Mouse (Mus musculus) embryonic fibroblast, embryonic 13.5 days (primary cell): ENCODE results near the gene Heatr5b.

Experiments used
- CTCF ChIP-seq: IDR thresholded peaks from 2 replicates; pipeline ENCODE4 v1.5.1; 2011; ENCODE audit warnings: mild to moderate bottlenecking, control low read depth, low read length, moderate library complexity, borderline replicate concordance; ENCODE audit not compliant: insufficient read depth
- POLR2A ChIP-seq: IDR thresholded peaks from 2 replicates; pipeline ENCODE4 v1.6.1; 2011; ENCODE audit warnings: low read depth, mild to moderate bottlenecking, control low read depth, low read length, moderate library complexity

DNA sequence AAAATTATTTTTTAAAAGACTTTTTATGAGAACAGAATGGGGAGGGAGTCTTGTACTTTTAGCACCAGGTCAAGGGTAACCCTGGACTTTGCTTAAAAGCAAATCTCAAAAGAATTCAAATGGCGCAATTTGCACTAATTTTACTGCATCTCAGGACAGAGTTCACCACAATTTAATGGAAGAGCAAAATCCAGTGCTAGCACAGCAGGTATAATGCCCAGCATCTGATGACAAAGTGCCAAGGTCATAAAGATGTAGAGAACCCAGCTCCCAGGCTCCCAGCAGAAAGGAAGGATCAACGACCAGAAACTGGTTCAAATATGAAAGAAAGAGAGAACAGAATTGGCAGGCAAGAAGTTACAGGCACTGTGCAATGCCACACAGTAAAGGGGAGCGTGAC, 43.0 kb downstream of the Heatr5b start:
- no peak for TF ChIP-seq CTCF
- TF ChIP-seq POLR2A, result no peak
